Mouse (Mus musculus) lung, postnatal 10 days (tissue): ENCODE measurements around the gene Ssxb9.
"Not testable (repeated sequence)": the region's sequence is repeated elsewhere in the genome, so short reads cannot be mapped to it uniquely, and the experiment has no call there.

Experiments used
- DNase-seq: peaks from one replicate; pipeline ENCODE4 v3.0.0; 2021

Gene Ssxb9

GRCm38 (mm10) chrX:8366678-8367077 lies at the start of gene Ssxb9:
Gene Ssxb9 (plus strand): TSS chrX:8366978.
- DNase-seq, result not testable (repeated sequence)

GRCm38 (mm10) chrX:8327124-8327523 lies 39.7 kb upstream of the Ssxb9 start, which contains the start of gene Ssxb10:
Gene Ssxb10 (plus strand): TSS chrX:8327424.
- no peak for DNase-seq

- DNase-seq, result not testable (repeated sequence)
Observed at GRCm38 (mm10) chrX:8413005-8413404, 46.2 kb downstream of the Ssxb9 start, which contains the start of gene Ssxb1. Gene Ssxb1 (plus strand): TSS chrX:8413305.
